Mouse (Mus musculus) cerebral cortex, adult 2 months (tissue): ENCODE measurements around the gene Rgs21.

Source experiments
- WGBS: fragments of 180-500 bp; shearing (Covaris S2); methylation state at CpG from one replicate; pipeline ENCODE4 v1.1.7; 2018; 5-methylcytosine and 5-hydroxymethylcytosine counted together

Rgs21 gene

DNA sequence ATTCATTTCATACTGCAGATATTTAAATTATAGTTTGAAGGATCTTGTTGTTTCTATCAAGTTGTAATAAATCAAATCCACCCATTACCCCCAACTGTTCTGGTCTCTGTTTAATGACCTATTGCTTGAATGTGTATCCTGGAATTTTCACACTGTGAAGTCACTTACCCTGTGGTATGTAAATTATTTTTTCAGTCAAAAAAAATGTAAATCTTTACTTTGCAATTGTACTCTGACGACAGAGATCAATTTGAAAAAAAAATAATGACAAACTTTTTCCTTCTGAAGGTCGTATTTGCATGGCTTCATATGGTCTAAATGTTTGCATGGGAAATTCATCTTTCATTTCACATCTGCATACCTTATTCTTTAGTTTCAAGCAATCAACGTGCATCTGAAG is at the start of gene Rgs21:
Rgs21 (minus strand) TSS at position 101 of the 400 bp plus-strand sequence.
- 73% methylated on average over 3 of the region's 3 CpGs for WGBS

DNA sequence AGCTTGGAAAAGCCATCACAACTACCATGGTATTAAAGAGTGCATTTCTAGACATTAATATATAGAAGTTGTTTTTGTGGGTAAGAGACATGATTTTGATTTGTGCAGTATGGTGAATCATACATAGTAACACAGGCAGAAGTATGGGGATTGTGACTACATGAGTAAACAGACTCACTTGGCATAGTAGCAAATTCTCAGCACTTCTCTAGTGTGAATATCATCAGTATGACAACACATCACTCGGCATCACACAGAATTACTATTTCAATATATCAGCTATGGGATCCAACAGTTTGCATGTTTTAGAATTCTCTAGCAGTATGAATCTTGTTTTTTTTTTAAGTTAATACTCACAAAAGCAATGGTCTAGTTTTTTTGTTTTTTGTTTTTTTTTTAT is 36.6 kb upstream of the Rgs21 start:
- WGBS: 81% methylated on average over 1 of the region's 1 CpGs

DNA sequence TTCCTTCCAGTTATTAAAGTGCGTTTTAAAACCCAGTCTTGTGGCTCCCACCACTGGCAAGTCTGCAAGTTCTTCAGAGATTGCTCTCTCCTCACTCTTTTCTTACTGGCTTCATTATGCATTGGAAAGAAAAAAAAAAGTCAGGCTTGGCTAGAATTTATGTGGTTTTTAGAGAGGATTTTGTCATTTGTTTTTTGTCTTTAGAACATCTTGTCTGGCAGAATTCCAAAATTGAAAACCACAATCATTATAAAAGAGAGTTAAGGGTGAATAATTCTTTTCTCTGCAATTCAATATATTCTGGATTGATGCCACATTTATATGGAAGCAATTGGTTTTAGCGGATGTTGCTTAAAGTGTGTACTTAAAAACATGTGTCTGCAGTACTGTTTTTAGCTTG is 35.5 kb upstream of the Rgs21 start:
- whole genome bisulfite sequencing: 47% methylated on average over 2 of the region's 2 CpGs

DNA sequence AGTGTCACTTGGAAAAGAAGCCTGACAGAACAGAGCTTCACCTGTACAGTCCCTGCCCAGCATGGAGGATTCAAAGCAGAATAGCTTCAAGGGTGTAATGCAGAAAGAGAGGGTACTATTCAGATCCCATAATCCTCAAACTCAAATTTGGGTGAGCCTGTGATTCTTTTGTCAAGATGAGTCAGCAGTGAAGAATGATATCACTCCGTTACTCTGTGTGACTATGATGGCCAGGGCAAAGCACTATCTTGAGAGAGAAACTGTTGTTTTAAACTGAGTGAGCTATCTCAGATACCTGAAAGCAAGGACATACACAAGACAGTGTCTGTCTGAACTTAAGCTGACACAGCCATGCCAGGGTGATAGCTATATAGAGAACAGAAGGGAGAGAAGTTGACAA is 11.9 kb upstream of the Rgs21 start:
- WGBS: 70% methylated on average over 1 of the region's 1 CpGs

DNA sequence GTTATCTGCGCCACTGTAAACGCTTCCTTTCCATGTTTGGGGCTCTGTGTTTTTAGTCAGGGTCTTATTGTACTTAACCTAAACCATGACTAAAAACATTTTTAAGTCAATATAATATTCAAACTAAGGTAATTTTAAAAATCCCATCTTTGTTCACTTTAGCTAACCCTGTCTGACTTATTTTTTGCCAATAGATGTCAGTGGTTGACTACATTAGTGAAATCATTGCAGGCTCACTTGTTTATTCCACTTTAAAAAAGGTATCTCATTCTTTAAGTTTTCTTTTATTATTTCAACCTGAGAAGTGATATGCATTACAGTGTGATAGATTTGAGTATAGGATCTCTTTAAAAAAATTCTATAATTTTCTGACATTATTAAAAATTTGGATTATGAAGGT is 5.5 kb upstream of the Rgs21 start:
- 91% methylated on average over 2 of the region's 2 CpGs for WGBS

DNA sequence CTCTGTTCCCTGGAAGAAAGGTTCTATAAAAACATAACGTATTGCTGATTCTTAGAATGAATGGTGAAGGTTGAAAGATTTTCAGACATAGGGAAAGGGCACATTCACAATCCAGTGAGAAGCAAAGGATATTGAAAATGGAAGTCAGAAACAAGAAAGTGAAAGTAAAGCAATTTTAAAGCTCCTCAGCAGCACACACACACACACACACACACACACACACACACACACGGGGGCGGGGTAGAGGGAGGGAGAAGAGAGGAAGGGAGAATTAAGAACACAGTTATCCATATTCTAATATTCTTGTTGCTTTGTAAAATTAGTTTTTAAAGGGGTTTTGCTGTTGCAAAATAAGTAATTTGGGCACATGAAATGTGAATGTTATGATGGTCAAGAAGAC is 2.4 kb upstream of the Rgs21 start:
- WGBS: 86% methylated on average over 3 of the region's 3 CpGs

DNA sequence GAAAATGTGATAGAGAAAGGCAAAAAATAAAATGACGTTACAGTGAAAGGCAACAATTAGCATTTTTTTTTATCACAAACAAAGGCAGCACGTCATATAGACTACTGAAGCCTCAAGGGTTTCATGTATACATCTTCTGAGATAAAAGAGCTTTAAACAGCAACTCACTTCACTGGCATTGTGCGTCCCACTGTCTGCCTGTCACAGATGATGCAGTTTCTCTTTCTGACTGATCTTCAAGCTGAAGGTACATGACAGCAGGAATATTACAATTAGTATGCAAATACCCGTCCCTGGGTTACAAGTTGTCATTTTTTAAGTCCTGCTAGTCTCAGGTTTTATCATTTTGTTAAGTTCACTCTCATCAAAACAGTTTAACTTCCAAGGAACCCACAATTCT is 22.3 kb downstream of the Rgs21 start:
- WGBS: 76% methylated on average over 4 of the region's 4 CpGs

DNA sequence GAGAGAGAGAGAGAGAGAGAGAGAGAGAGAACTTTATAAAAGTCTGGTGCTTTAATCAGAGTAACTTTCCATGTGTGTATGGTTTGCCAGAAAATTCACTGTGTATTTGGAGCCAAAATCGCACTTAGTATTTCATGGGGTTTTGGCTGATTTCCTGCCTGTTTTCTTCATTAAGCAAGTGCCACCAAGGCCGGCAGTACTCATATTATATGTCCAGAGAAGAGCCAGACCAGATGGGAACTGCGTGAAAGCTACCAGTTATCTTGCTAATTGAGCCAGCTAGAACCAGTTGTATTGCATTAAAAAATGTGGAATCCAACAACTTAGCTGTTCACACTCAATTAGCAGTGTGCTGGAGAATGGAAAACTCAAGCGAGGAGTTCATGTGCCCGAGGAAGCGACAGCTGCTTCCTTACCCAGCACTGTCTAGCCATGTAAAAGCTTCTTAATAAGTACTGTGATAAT is 22.9 kb downstream of the Rgs21 start:
- WGBS: 64% methylated on average over 6 of the region's 6 CpGs

DNA sequence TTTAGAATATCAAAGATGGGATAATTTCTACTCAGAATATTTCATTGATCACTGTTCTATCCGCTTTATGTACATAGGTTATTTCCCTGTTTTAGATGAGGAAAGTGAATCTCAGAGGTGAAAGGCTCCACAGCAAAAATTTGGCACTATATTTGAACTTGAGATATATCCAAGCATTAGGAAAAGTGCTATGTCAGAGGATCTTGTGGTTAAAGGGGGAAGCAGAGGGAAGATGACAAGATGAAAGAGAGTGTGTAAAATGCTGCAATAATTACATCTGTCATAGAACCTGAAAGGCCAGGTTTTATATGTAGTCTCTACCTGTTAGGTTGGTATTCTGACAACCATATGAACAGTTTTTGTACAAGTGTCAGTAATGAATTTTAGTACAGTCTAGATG is 35.7 kb downstream of the Rgs21 start:
- 92% methylated on average over 1 of the region's 1 CpGs for WGBS

DNA sequence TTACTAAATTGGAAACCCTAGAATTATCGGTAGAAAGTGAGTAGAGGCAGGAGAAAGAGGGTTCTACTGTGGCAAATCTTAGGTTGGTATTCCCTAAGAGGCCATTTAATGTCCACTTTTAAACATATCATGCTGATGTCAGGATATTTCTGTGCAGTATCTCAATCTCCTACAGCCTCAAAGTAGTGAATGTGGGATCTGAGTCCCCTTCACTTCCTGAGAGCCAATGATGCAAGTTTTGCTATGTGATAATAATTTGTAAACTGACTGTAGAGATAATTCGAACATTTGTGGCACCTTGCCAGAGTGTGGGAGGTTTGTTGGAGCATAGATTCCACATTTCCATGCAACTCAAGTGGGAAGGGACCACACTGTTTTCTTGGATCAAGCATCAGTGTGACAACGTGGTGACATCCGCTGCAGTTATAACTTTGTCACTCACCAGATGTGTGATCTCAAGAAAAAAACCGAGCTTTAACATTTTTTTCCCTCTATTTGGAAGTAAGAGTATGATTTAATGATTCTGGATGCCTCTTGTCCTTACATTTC is 49.5 kb downstream of the Rgs21 start:
- 43% methylated on average over 5 of the region's 5 CpGs for WGBS

DNA sequence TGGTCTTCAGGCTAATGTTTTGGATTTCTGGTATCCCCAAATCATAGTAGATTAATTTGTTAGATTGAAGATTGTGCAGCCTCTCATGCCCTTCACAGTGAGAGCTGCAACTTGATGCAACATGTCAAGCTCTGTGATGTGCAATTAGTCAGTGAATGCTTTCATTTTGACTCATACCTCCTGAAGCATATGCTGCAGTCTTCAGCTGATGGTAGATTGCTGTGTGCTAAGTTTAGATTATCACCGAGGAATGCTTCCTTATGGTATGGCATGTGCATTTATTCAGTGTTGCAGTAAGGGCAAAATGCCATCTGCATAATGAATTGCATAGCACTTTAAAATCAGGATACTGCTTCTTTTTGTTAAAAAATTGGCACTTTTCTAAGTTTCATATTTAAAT is 65.2 kb downstream of the Rgs21 start:
- WGBS: 37% methylated on average over 1 of the region's 1 CpGs

DNA sequence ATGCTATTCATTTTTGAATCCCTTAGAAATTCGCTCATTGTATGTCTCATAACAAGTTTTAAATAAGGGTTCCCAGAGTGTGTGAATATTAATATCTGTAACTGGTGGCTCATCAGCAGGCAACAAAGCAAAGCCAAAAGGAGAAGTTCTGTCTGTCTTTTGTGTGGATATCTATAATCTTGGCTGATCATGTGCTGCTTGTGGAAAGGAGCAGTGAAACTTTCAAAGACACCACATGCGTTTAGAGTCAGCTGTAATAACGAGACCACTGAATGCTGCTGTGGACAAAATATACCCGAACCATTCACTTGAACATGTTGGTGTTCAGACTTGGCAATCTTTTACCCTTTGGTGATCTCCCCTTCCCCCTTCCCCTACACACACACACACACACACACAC is 67.0 kb downstream of the Rgs21 start:
- WGBS: 73% methylated on average over 4 of the region's 4 CpGs

DNA sequence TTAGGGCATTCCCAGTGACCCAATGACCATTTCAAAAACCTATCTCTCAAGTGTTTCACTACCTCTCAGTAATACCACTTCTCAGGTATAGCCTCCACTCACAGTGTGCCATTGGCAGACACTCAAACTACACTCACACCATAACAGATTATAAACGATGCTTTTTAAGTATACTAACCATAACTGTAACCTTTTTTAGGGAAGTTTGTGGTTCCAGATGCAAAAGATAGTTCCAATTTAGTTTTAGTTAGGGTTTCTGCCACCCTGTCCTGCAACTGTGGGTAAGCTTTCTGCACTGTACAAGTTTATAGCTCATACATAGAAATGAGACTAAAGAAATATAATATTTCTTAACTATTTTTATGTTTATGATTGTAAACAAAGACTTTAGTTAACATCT is 67.7 kb downstream of the Rgs21 start:
- WGBS: 67% methylated on average over 1 of the region's 1 CpGs

DNA sequence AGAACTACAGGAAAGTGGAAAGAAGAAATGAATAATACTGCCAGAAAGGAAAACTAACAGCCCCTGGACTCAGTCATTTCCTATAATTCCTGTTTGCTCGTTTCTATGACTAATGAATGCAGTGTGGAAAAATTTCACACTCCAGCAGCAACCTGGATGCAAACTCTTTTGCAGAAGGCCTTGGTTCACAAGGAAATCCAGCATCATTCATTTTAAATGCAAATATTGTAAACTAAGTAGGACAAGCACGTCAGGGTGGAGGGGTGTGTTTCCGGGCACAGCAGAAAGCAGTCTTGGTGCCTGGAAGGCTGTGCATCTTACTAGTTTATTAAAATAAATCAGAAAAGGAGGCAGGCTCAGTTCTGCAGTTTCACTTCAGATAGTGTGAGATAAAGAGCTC is 69.4 kb downstream of the Rgs21 start:
- WGBS: 32% methylated on average over 3 of the region's 3 CpGs

DNA sequence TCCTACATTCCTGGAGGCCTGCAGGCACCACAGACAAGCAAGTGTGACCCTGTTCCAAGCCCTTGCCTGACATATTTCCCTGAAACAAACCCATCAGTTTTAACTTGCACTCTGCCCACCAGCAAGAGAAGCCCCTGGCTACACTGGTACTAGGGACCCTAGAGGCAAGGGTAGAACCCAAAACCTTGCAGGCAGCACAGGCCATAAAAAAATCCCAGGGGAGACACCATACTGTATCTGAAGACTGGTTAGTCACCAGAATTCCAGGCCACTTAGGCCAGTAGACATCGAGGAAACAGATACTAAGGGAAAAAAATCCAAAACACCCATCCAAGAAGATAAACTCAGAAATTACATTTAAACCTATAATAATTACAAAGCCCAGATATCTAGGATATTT is 74.1 kb downstream of the Rgs21 start:
- WGBS: 89% methylated on average over 1 of the region's 1 CpGs

DNA sequence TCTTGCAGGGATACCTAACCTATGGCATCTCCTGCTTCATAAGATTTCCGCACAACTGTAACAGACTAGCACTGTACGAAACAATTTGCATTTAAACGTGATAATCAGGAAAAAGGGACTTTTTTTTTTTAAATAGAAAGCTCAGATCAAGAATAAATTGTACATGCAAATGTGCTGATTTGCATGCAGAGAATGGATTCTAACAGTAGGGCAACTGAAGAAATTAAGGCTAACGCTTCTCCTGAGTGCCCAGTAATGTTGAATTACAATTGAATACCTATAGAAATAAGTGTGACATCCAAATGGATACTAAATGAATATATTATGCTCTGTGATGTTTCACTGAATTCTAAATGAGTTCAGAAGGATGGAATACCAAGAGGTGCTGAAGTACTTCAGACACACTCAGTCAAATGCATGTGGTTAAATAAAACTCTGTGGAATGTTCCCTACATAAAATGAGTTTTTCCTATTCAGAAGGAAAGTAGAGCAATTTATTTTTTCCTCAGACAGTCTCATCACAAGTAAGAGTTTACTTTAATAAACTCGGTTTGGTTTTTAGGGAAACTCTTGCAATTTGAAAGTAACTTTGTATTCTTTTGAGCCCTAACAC is 79.1 kb downstream of the Rgs21 start:
- WGBS: 33% methylated on average over 5 of the region's 5 CpGs
